Mouse (Mus musculus) CH12.LX (cell line): ENCODE results near the gene Psenen. TPM values are rescaled to one million over a fixed set of nuclear protein-coding genes. Genes with fewer than 3 reads are reported as not detected.

ENCODE experiments used
- DNase-seq: peaks from one replicate; pipeline ENCODE4 v3.0.0-alpha.2; 2013; ENCODE audit errors: extremely low read depth
- H3K27ac ChIP-seq: 2 replicates; pipeline ENCODE4 v1.5.1; 2012; ENCODE audit warnings: low read depth, mild to moderate bottlenecking, control low read depth, moderate library complexity; ENCODE audit not compliant: insufficient read depth
- H3K27me3 ChIP-seq: replicated peaks from 2 replicates; pipeline ENCODE3; 2012; ENCODE audit warnings: inconsistent platforms
- H3K36me3 ChIP-seq, 2 experiments: replicated peaks in 1 of 2; 2 replicates each; pipeline versions ENCODE3 to v1.6.1; 2012; ENCODE audit warnings: inconsistent platforms in 1 of 2, low read length in 1 of 2, mild to moderate bottlenecking in 1 of 2, mixed read lengths in 1 of 2, moderate library complexity in 1 of 2; ENCODE audit not compliant: control insufficient read depth in 1 of 2, insufficient read depth in 1 of 2
- H3K4me1 ChIP-seq, 2 experiments: 2 replicates each; pipeline ENCODE4 v1.6.1; 2012; ENCODE audit warnings: inconsistent platforms in 1 of 2, moderate library complexity in 1 of 2; ENCODE audit not compliant: insufficient read depth in 2 of 2, control insufficient read depth in 1 of 2
- H3K4me2 ChIP-seq: 2 replicates; pipeline ENCODE4 v1.6.1; 2012; ENCODE audit warnings: low read depth, mild to moderate bottlenecking, control low read depth; ENCODE audit not compliant: poor library complexity, insufficient read depth, severe bottlenecking
- H3K4me3 ChIP-seq, 3 experiments: fragments of 150-350 bp in 1 of 3; sonication (generic) in 1 of 3; replicated peaks in 1 of 3; 2 replicates each; pipeline versions ENCODE3 to v1.5.1; 2011 to 2012; ENCODE audit warnings: low read depth in 2 of 3, low read length in 2 of 3, mild to moderate bottlenecking in 2 of 3, moderate library complexity in 2 of 3, control low read depth in 1 of 3, improper control_type of control experiment in 1 of 3, inconsistent platforms in 1 of 3, mixed read lengths in 1 of 3; ENCODE audit not compliant: poor library complexity in 1 of 3
- H3K79me2 ChIP-seq: replicated peaks from 2 replicates; pipeline ENCODE4 v1.6.1; 2012; ENCODE audit warnings: mild to moderate bottlenecking, moderate library complexity; ENCODE audit not compliant: control insufficient read depth, poor library complexity, insufficient read depth, severe bottlenecking; ENCODE audit errors: extremely low read depth
- H3K9ac ChIP-seq: 2 replicates; pipeline ENCODE4 v1.6.1; 2012; ENCODE audit warnings: low read depth, mild to moderate bottlenecking, control low read depth, moderate library complexity; ENCODE audit not compliant: insufficient read depth
- H3K9me3 ChIP-seq: replicated peaks from 2 replicates; pipeline ENCODE3; 2012; ENCODE audit warnings: low read length, inconsistent platforms, mixed read lengths
- CHD2 ChIP-seq: IDR thresholded peaks from 2 replicates; pipeline ENCODE4 v1.6.1; 2011; ENCODE audit warnings: low read length, improper control_type of control experiment
- E2F4 ChIP-seq: IDR thresholded peaks from 2 replicates; pipeline ENCODE4 v1.6.1; 2011; ENCODE audit warnings: low read depth, low read length, improper control_type of control experiment; ENCODE audit not compliant: insufficient replicate concordance
- ELF1 ChIP-seq: IDR thresholded peaks from 2 replicates; pipeline ENCODE4 v1.6.1; 2014; ENCODE audit warnings: low read depth, mild to moderate bottlenecking, inconsistent platforms, low read length, improper control_type of control experiment
- EP300 ChIP-seq: IDR thresholded peaks from 2 replicates; pipeline ENCODE4 v1.6.1; 2011; ENCODE audit warnings: low read length, improper control_type of control experiment
- IRF4 ChIP-seq: IDR thresholded peaks from 2 replicates; pipeline ENCODE4 v1.6.1; 2014; ENCODE audit warnings: low read depth, mild to moderate bottlenecking, inconsistent platforms, low read length, improper control_type of control experiment
- JUN ChIP-seq: IDR thresholded peaks from 2 replicates; pipeline ENCODE4 v1.6.1; 2011; ENCODE audit warnings: low read depth, mild to moderate bottlenecking, low read length, improper control_type of control experiment, moderate library complexity; ENCODE audit not compliant: insufficient read depth
- JUND ChIP-seq: conservative IDR thresholded peaks from 2 replicates; pipeline ENCODE4 v1.6.1; 2011; ENCODE audit warnings: low read depth, low read length, improper control_type of control experiment
- KAT2A ChIP-seq: IDR thresholded peaks from 2 replicates; pipeline ENCODE4 v1.6.1; 2012; ENCODE audit warnings: low read length, improper control_type of control experiment, inconsistent platforms; ENCODE audit not compliant: insufficient replicate concordance
- MAZ ChIP-seq: IDR thresholded peaks from 2 replicates; pipeline ENCODE4 v1.6.1; 2012; ENCODE audit warnings: low read depth, mild to moderate bottlenecking, inconsistent platforms, low read length, improper control_type of control experiment, moderate library complexity
- MEF2A ChIP-seq: IDR thresholded peaks from 2 replicates; pipeline ENCODE4 v1.6.1; 2014; ENCODE audit warnings: low read depth, mild to moderate bottlenecking, inconsistent platforms, low read length, improper control_type of control experiment, borderline replicate concordance
- MXI1 ChIP-seq: IDR thresholded peaks from 2 replicates; pipeline ENCODE4 v1.6.1; 2011; ENCODE audit warnings: mild to moderate bottlenecking, low read depth, low read length, improper control_type of control experiment
- MYC ChIP-seq: IDR thresholded peaks from 2 replicates; pipeline ENCODE4 v1.6.1; 2011; ENCODE audit warnings: low read depth, mild to moderate bottlenecking, improper control_type of control experiment, low read length
- POLR2AphosphoS2 ChIP-seq: IDR thresholded peaks from 2 replicates; pipeline ENCODE4 v1.6.1; 2011; ENCODE audit warnings: low read depth, low read length, improper control_type of control experiment
- RAD21 ChIP-seq: IDR thresholded peaks from 2 replicates; pipeline ENCODE4 v1.6.1; 2011; ENCODE audit warnings: low read depth, mild to moderate bottlenecking, low read length, improper control_type of control experiment, moderate library complexity
- RCOR1 ChIP-seq: conservative IDR thresholded peaks from 2 replicates; pipeline ENCODE4 v1.6.1; 2012; ENCODE audit warnings: low read depth, mild to moderate bottlenecking, inconsistent platforms, low read length, improper control_type of control experiment
- SMC3 ChIP-seq: IDR thresholded peaks from 2 replicates; pipeline ENCODE4 v1.6.1; 2011; ENCODE audit warnings: low read depth, low read length, improper control_type of control experiment
- TBP ChIP-seq: conservative IDR thresholded peaks from 2 replicates; pipeline ENCODE4 v1.6.1; 2011; ENCODE audit warnings: low read depth, low read length, improper control_type of control experiment
- UBTF ChIP-seq: IDR thresholded peaks from 2 replicates; pipeline ENCODE4 v1.6.1; 2012; ENCODE audit warnings: low read depth, mild to moderate bottlenecking, inconsistent platforms, low read length, improper control_type of control experiment, moderate library complexity
- USF1 ChIP-seq: IDR thresholded peaks from 2 replicates; pipeline ENCODE4 v1.6.1; 2014; ENCODE audit warnings: low read depth, mild to moderate bottlenecking, inconsistent platforms, low read length, improper control_type of control experiment
- ZC3H11A ChIP-seq: IDR thresholded peaks from 2 replicates; pipeline ENCODE4 v1.6.1; 2012; ENCODE audit warnings: low read depth, mild to moderate bottlenecking, inconsistent platforms, low read length, improper control_type of control experiment
- ZKSCAN1 ChIP-seq: IDR thresholded peaks from 2 replicates; pipeline ENCODE4 v1.6.1; 2012; ENCODE audit warnings: low read depth, inconsistent platforms, low read length, improper control_type of control experiment, borderline replicate concordance
- ZMIZ1 ChIP-seq: IDR thresholded peaks from 2 replicates; pipeline ENCODE4 v1.6.1; 2012; ENCODE audit warnings: low read depth, mild to moderate bottlenecking, inconsistent platforms, low read length, improper control_type of control experiment
- dilution Hi-C: fragments of 300-500 bp; cut with MboI; formaldehyde crosslinking; loops from 2 replicates; pipeline ENCODE4 v1.14.3; 2020; ENCODE audit warnings: low sequenced_read_pairs; ENCODE audit not compliant: extremely low pct_unique_long_range_greater_than_20kb, extremely low pct_ligation_motif_present
- in situ Hi-C: fragments of 300-500 bp; cut with MboI; formaldehyde crosslinking; loops from 3 replicates; pipeline ENCODE4 v1.14.3; 2019; ENCODE audit warnings: low sequenced_read_pairs, low pct_ligation_motif_present, low pct_unique_long_range_greater_than_20kb, mixed read lengths
- polyA plus RNA-seq: library from polyadenylated mRNA; unstranded; fragments of >175 nt; gene quantifications from 2 replicates; pipeline ENCODE4 v1.2.1, GENCODE M21; 2012; ENCODE audit warnings: low read depth; ENCODE audit not compliant: insufficient read length
- total RNA-seq, 2 experiments: library from RNA; depleted of rRNA; stranded (reverse); fragments of 300-350 nt in 1 of 2; fragments of >200 nt in 1 of 2; gene quantifications; 2 replicates each; pipeline ENCODE4 v1.2.3; 2012 to 2014

The Psenen gene
- total and polyA plus RNA-seq, 3 experiments = 55.2 to 121 (median 92.7) TPM

GRCm38 (mm10) chr7:30585170-30585569 is 21.7 kb upstream of the Psenen start:
- no peak overlapping the region for H3K9ac ChIP-seq
- TF ChIP-seq MAZ (no peak), UBTF (no peak), MXI1 (no peak)
- TF ChIP-seq, all 38 proteins: peak for 0
- H3K9me3 ChIP-seq = no peaks in the 10 kb centered on the region
- peaks cover 31% of the 10 kb centered on the region for H3K79me2 ChIP-seq
- no peaks in the 10 kb centered on the region for H3K27me3 ChIP-seq
- dilution Hi-C loops (no loop called here), in situ Hi-C loops (no loop called here)
- peaks cover 67 to 74% of the 10 kb centered on the region in 2 experiments for H3K36me3 ChIP-seq
- peaks cover 3 to 18% of the 10 kb centered on the region in 2 experiments; a peak in 3 of 4 replicates for H3K4me1 ChIP-seq
- DNase-seq = no peak
- H3K27ac ChIP-seq = no peak overlapping the region
- H3K4me3 ChIP-seq = no peak overlapping the region
- H3K4me2 ChIP-seq = no peak overlapping the region

GRCm38 (mm10) chr7:30584339-30584738 is 20.9 kb upstream of the Psenen start:
- Histone ChIP-seq H3K36me3 (peaks cover 75 to 78% of the 10 kb centered on the region in 2 experiments), H3K4me3 (no peak overlapping the region), H3K27ac (no peak overlapping the region), H3K4me1 (peaks cover 3 to 14% of the 10 kb centered on the region in 2 experiments; a peak in 3 of 4 replicates), H3K79me2 (peaks cover 27% of the 10 kb centered on the region), H3K9ac (no peak overlapping the region), H3K9me3 (no peaks in the 10 kb centered on the region), H3K27me3 (no peaks in the 10 kb centered on the region), H3K4me2 (no peak overlapping the region)
- TF ChIP-seq UBTF = no peak
- no peak for TF ChIP-seq EP300
- TF ChIP-seq CHD2 = no peak
- TF ChIP-seq JUND = no peak
- TF ChIP-seq JUN = no peak
- no peak for TF ChIP-seq ZKSCAN1
- TF ChIP-seq RCOR1 = no peak
- TF ChIP-seq TBP = no peak
- TF ChIP-seq ZC3H11A = no peak
- no peak for TF ChIP-seq SMC3
- TF ChIP-seq IRF4 = no peak
- no peak for TF ChIP-seq MEF2A
- TF ChIP-seq ELF1 = no peak
- no peak for TF ChIP-seq E2F4
- no peak for TF ChIP-seq KAT2A
- no peak for TF ChIP-seq POLR2AphosphoS2
- TF ChIP-seq RAD21 = no peak
- TF ChIP-seq ZMIZ1 = no peak
- no peak for TF ChIP-seq USF1
- no peak for TF ChIP-seq MYC
- in situ Hi-C loops (no loop called here), dilution Hi-C loops (no loop called here)
- no peak for DNase-seq
